Mouse (Mus musculus) gastrocnemius, postnatal 25 days (tissue): Measurements from ENCODE around the gene Emid1. TPM values are rescaled to one million over a fixed set of nuclear protein-coding genes. Genes with fewer than 3 reads are reported as not detected.

Source experiments
- DNase-seq: peaks from one replicate; pipeline ENCODE4 v3.0.0; 2022
- total RNA-seq, 2 experiments: library from RNA; stranded (reverse); gene quantifications; 1 replicate in 1 of 2; 2 replicates in 1 of 2; pipeline ENCODE4 v1.2.3; 2021

The Emid1 gene
- total RNA-seq, 2 experiments from 2014 or later = 9.4 to 15.4 TPM

GRCm38 (mm10) chr11:5160722-5161485 is 8.8 kb upstream of the Emid1 start:
- DNase-seq = no peak

- no peak for DNase-seq
These were observed 6.0 kb upstream of the Emid1 start for GRCm38 (mm10) chr11:5158056-5158455.

- no peak for DNase-seq
These were observed 3.1 kb upstream of the Emid1 start for GRCm38 (mm10) chr11:5154961-5155805.

- DNase-seq = peak; percentile 40
These were observed 818 bp downstream of the Emid1 start for GRCm38 (mm10) chr11:5151247-5151630.

GRCm38 (mm10) chr11:5150416-5151246 is 1.4 kb downstream of the Emid1 start:
- no peak for DNase-seq

- no peak for DNase-seq
These were observed 2.1 kb downstream of the Emid1 start for GRCm38 (mm10) chr11:5149955-5150354.

- DNase-seq = no peak
These were observed 2.8 kb downstream of the Emid1 start for GRCm38 (mm10) chr11:5149249-5149648.

GRCm38 (mm10) chr11:5145600-5145999 is 6.5 kb downstream of the Emid1 start:
- no peak for DNase-seq

GRCm38 (mm10) chr11:5141965-5142364 is 10.1 kb downstream of the Emid1 start:
- DNase-seq = no peak

- DNase-seq = no peak
These were observed 10.8 kb downstream of the Emid1 start for GRCm38 (mm10) chr11:5141252-5141651.

GRCm38 (mm10) chr11:5140619-5141018 is 11.4 kb downstream of the Emid1 start:
- DNase-seq = peak; percentile 74

GRCm38 (mm10) chr11:5139372-5139771 is 12.7 kb downstream of the Emid1 start:
- no peak for DNase-seq

GRCm38 (mm10) chr11:5138642-5139041 is 13.4 kb downstream of the Emid1 start:
- no peak for DNase-seq

GRCm38 (mm10) chr11:5135914-5136313 is 16.1 kb downstream of the Emid1 start:
- DNase-seq = peak; percentile 53

- DNase-seq = no peak
These were observed 19.3 kb downstream of the Emid1 start for GRCm38 (mm10) chr11:5132751-5133150.

- no peak for DNase-seq
These were observed 21.9 kb downstream of the Emid1 start for GRCm38 (mm10) chr11:5130111-5130665.

GRCm38 (mm10) chr11:5129035-5129480 is 23.0 kb downstream of the Emid1 start:
- DNase-seq = no peak

- no peak for DNase-seq
These were observed 26.3 kb downstream of the Emid1 start for GRCm38 (mm10) chr11:5125713-5126112.

GRCm38 (mm10) chr11:5114931-5115581 is 37.0 kb downstream of the Emid1 start:
- DNase-seq = peak; percentile 77

GRCm38 (mm10) chr11:5113645-5114044 is 38.4 kb downstream of the Emid1 start:
- DNase-seq = no peak

- DNase-seq = peak; percentile 5
These were observed 42.6 kb downstream of the Emid1 start for GRCm38 (mm10) chr11:5109441-5109840.
